Mouse (Mus musculus) liver, adult 2 months (tissue): ENCODE measurements around the gene Galnt11.

ENCODE experiments used
- CTCF ChIP-seq: fragments of 200-500 bp; IDR thresholded peaks from 2 replicates; pipeline ENCODE4 v1.5.1; 2011; ENCODE audit warnings: low read depth, low read length, control low read depth
- POLR2A ChIP-seq: fragments of 200-500 bp; IDR thresholded peaks from 2 replicates; pipeline ENCODE4 v1.6.1; 2011; ENCODE audit warnings: low read length, control low read depth; ENCODE audit not compliant: insufficient read depth; ENCODE audit errors: extremely low read depth

GRCm38 (mm10) chr5:25310226-25310625, 88.5 kb downstream of the Galnt11 start:
- no peak for TF ChIP-seq CTCF
- TF ChIP-seq POLR2A, result no peak
